Mouse (Mus musculus): ENCODE results near the gene Mapk8ip2. TPM values are rescaled to one million over a fixed set of nuclear protein-coding genes. Genes with fewer than 3 reads are reported as not detected.
A peak's percentile ranks its signal among the peaks of the same experiment; 100 is the strongest.

The Mapk8ip2 gene
- polyA plus RNA-seq (2016; fragmentation: Nextera tagmentation; extraction: Ambion mirVana), result 8.2 and 10.0 TPM in 2 replicates

DNA sequence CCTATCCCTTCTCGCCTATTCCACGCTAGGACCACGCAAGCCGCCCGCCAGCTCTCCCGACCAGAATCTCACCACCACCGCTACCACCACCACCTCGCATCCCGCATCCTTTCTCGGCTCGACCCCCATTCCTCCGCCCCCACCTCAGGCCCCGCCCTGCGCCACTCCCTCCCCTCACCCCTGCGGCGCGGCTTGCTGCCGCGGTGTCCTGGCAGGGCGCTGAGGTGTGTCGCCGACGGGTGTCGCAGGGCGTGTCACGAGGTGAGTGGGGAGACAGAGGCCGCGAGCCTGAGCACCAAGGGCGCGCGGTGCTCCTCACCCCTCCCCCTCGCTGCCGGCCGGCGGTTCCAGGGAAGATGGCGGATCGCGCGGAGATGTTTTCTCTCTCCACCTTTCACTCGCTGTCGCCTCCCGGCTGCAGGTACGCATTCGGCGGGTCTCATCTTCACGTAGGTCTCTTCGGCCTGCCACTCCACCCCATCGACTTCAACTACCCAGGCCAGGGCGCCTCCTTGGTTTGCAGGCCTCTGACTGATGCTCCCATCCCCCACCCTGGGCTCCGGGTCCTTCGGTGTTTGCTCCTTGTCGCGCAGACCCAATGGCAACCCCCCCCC, at the start of gene Mapk8ip2:
Mapk8ip2 (plus strand) TSS at position 49 of the 614 bp plus-strand sequence.
- H3K27ac ChIP-seq, result no peak within 1 kb of the TSS
- peak within 1 kb of the TSS; percentile 46; the same call in 1 of the 2 replicates for H3K9ac ChIP-seq
- H3K9me3 ChIP-seq, result no peaks in the 10 kb centered on the region
- H3K27me3 ChIP-seq, result peaks cover 21% of the 10 kb centered on the region
- under 1% methylated on average over 52 of the region's 53 CpGs for WGBS
- peaks cover 12% of the 10 kb centered on the region for H3K4me1 ChIP-seq
- peak within 1 kb of the TSS; percentile 98 for H3K4me2 ChIP-seq (replicated peaks)
- H3K36me3 ChIP-seq, result no peaks in the 10 kb centered on the region
- ATAC-seq (ENCODE audit: insufficient number of reproducible peaks, insufficient read depth, low FRiP score, low TSS enrichment), result 0 out of 2 replicates have a peak, but pooled peaks have one; percentile 32
- peak within 1 kb of the TSS; percentile 61 for H3K4me3 ChIP-seq

DNA sequence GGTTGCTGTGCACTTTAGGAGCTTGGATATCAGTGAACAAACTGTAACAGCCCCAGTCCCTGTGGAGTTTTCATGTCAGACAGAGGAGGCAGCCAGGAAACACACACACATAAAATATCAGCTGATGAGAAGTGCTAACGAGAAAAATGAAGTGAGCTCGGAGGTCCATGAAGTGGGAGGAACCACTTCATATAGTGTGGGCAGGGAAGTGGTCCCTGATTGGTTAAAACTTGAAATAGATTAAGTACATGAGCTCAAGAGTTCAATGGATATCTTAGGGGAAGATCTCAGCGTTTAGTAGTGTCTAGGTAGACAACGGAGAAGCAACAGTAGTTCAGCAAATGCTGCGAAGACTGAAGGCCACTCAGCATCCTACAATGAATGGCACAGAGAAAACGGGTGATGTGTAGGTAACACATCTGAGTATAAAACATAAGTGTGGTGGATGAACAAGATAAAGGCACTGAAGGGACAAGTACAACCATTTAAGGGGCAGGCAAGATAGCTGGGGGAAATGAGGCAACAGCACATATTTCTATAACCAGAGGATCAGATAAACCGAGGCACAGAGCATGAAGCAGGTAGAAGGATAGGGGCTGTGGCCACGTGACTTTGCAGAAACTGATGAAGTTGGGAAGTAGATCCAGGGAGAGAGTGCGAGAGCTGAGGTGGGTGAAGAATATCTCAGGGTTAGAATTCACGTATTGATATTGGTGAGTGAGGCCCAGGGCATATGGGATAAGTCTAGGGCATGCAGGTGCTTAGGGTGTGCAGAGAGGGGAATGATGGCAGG, 48.7 kb upstream of the Mapk8ip2 start:
- Histone ChIP-seq H3K4me1 (no peaks in the 10 kb centered on the region), H3K4me2 (replicated peaks) (no peak overlapping the region)

DNA sequence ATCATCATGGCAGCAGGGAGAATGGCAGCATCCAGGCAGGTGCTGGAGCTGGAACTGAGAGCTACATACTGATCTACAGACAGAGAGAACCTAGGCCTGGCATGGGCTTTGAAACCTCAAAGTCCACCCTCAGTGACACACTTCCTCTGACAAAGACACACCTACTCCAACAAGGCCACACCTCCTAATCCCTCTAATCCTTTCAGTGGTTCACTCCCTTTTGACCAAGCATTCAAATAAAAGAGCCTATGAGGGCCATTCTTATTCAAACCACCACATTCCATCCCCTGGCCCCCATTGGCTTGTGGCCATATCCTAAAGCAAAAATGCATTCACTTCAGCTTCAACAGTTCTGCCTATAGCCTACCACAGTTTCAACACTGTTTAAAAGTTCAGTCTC, 47.0 kb upstream of the Mapk8ip2 start:
- no peak overlapping the region for H3K27ac ChIP-seq
- H3K4me3 ChIP-seq, result no peak overlapping the region
- no peak overlapping the region for H3K4me2 ChIP-seq (replicated peaks)
- H3K27me3 ChIP-seq, result no peaks in the 10 kb centered on the region
- H3K4me1 ChIP-seq, result no peaks in the 10 kb centered on the region
- H3K9me3 ChIP-seq, result 0 out of 2 replicates have a peak, but pooled peaks cover 7% of the 10 kb centered on the region
- ATAC-seq (ENCODE audit: insufficient number of reproducible peaks, insufficient read depth, low FRiP score, low TSS enrichment), result no peak
- no peak overlapping the region for H3K9ac ChIP-seq
- H3K36me3 ChIP-seq, result no peaks in the 10 kb centered on the region

More for the DNA sequence above, 48.7 kb upstream of the Mapk8ip2 start:
- H3K9me3 ChIP-seq, result 0 out of 2 replicates have a peak, but pooled peaks cover 4% of the 10 kb centered on the region
- H3K27ac ChIP-seq, result no peak overlapping the region
- 81% methylated on average over 10 of the region's 10 CpGs for WGBS
- no peak for ATAC-seq (ENCODE audit: insufficient number of reproducible peaks, insufficient read depth, low FRiP score, low TSS enrichment)
- no peaks in the 10 kb centered on the region for H3K27me3 ChIP-seq
- no peak overlapping the region for H3K4me3 ChIP-seq
- H3K36me3 ChIP-seq, result no peaks in the 10 kb centered on the region
- no peak overlapping the region for H3K9ac ChIP-seq

DNA sequence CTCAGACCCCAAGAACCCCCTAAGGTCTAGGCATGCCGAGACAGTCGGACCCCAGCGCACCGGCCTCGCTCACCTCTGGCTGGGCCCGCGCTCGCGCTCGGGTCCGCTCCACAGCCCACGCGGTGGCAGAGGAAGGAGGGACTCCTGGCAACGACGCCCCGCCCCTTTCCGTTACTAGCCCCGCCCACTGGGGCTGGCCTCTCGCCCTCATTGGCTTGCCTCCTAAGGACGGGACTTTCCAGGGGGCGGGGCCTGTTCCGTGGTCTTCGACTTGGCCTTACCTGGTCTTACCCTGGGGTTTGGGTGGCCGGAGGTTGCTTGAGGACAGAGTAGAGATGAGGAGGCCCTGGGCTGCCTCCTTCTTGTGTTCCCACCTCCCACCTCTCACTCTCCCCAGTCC, 43.6 kb upstream of the Mapk8ip2 start, which contains the start of gene Syce3:
Syce3 (minus strand) TSS at position 386 of the 400 bp plus-strand sequence.
- ATAC-seq (ENCODE audit: insufficient number of reproducible peaks, insufficient read depth, low FRiP score, low TSS enrichment), result 0 out of 2 replicates have a peak, but pooled peaks have one; percentile 35
- WGBS, result 87% methylated on average over 24 of the region's 24 CpGs
- Histone ChIP-seq H3K9me3 (0 out of 2 replicates have a peak, but pooled peaks cover 7% of the 10 kb centered on the region), H3K4me2 (replicated peaks) (no peak within 1 kb of the TSS), H3K4me1 (no peaks in the 10 kb centered on the region), H3K4me3 (no peak within 1 kb of the TSS), H3K27ac (no peak within 1 kb of the TSS), H3K9ac (no peak within 1 kb of the TSS), H3K36me3 (no peaks in the 10 kb centered on the region), H3K27me3 (no peaks in the 10 kb centered on the region)

DNA sequence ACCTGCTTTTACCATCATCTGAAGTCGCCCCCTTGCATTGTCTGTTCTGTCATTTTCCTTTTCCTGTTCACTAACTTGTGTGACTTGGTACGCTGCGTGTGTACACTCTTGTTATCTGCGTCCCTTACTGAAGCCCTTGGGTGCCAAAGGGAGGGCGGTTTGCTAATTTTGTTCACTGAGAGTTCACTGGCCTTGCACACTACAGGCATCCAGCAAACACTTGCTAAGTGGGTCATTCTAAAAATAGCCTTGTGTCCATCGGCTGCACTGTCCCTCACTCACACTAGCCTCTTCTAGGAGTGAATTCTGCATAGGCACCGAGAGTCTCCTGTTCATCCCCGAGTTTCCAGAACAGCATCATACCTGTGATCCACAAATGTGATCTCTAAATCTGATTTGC, 38.4 kb upstream of the Mapk8ip2 start:
- H3K27me3 ChIP-seq, result no peaks in the 10 kb centered on the region
- H3K4me3 ChIP-seq, result no peak overlapping the region
- 0 out of 2 replicates have a peak, but pooled peaks cover 1% of the 10 kb centered on the region for H3K9me3 ChIP-seq
- no peaks in the 10 kb centered on the region for H3K4me1 ChIP-seq
- no peak overlapping the region for H3K4me2 ChIP-seq (replicated peaks)
- WGBS, result 87% methylated on average over 8 of the region's 8 CpGs
- H3K27ac ChIP-seq, result no peak overlapping the region
- ATAC-seq (ENCODE audit: insufficient number of reproducible peaks, insufficient read depth, low FRiP score, low TSS enrichment), result no peak
- H3K36me3 ChIP-seq, result peaks cover 5% of the 10 kb centered on the region; the same call in 1 of the 2 replicates
- H3K9ac ChIP-seq, result no peak overlapping the region

DNA sequence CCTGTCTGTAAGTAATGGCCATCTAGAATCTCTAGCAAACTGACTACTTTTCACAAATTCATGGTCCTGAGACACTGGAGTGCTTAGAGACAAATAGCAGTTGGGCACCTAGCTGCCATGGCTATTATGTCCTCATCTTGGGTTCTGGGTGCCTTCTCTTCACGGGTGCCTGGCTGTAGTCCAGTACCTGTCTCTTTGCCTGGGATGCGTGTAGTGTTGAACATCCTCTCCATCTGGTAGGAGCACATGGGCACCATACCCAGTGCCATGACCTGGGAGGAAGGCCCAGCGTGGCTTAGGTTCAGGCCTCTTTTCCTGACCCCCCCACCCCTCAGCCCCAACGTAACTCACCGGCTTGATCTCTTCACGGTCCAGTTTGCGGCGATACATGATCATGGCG, 31.8 kb upstream of the Mapk8ip2 start:
- no peak for ATAC-seq (ENCODE audit: insufficient number of reproducible peaks, insufficient read depth, low FRiP score, low TSS enrichment)

DNA sequence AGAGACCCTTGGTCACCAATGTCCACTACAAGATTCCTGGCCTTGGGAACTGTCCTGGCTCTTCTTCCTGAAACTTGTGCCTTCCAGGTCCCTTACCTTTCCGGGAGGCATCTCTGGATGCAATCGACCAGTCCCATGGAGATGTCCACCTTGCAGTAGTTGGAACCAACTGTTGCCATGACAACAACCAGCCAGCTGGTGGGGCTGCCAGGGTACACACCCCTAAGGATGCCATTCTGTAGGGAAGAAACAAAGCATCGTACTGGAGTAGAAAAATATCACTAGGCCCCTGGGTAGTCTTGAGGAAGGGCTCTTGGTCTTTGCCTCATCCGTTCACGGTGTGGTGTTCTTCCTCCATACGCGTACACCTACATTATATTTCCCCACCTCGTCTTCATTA, 29.1 kb upstream of the Mapk8ip2 start:
- Histone ChIP-seq H3K9ac (no peak overlapping the region), H3K9me3 (no peaks in the 10 kb centered on the region), H3K4me3 (no peak overlapping the region), H3K36me3 (peaks cover 22% of the 10 kb centered on the region), H3K27ac (no peak overlapping the region), H3K4me1 (peaks cover 13% of the 10 kb centered on the region), H3K4me2 (replicated peaks) (no peak overlapping the region), H3K27me3 (0 out of 2 replicates have a peak, but pooled peaks cover 2% of the 10 kb centered on the region)
- ATAC-seq (ENCODE audit: insufficient number of reproducible peaks, insufficient read depth, low FRiP score, low TSS enrichment), result no peak
- WGBS, result 85% methylated on average over 8 of the region's 8 CpGs

More for the DNA sequence above, 31.8 kb upstream of the Mapk8ip2 start:
- H3K4me2 ChIP-seq (replicated peaks), result no peak overlapping the region
- H3K9me3 ChIP-seq, result no peaks in the 10 kb centered on the region
- H3K4me3 ChIP-seq, result no peak overlapping the region
- H3K36me3 ChIP-seq, result peaks cover 20% of the 10 kb centered on the region
- 90% methylated on average over 9 of the region's 9 CpGs for WGBS
- H3K9ac ChIP-seq, result no peak overlapping the region
- no peak overlapping the region for H3K27ac ChIP-seq
- H3K27me3 ChIP-seq, result 0 out of 2 replicates have a peak, but pooled peaks cover 2% of the 10 kb centered on the region
- H3K4me1 ChIP-seq, result peaks cover 7% of the 10 kb centered on the region; the same call in 1 of the 2 replicates

DNA sequence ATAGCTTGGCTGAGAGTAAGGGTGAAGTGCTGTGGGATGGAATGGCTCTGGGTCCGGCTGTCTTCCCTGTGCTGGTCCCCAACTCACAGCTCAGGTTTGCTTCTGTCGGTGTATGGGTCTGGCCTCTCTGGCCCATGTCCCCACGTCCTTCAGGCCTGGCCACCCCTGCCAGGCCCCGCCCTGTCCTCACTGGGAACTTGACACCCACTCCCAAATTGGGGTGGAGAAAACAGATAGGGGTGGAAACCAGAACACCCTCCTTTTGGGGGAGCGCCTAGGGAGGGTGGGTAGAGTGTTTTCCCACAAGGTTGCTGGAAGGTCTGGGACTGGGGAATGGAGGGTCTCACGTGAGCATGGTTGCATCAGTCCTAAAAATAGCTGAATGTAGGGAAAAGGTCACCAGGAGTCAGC, 28.0 kb upstream of the Mapk8ip2 start, which contains the start of gene Cpt1b:
Cpt1b (minus strand) TSS at position 153 of the 411 bp plus-strand sequence.
- no peak within 1 kb of the TSS for H3K27ac ChIP-seq
- peaks cover 16% of the 10 kb centered on the region for H3K4me1 ChIP-seq
- no peaks in the 10 kb centered on the region for H3K9me3 ChIP-seq
- ATAC-seq (ENCODE audit: insufficient number of reproducible peaks, insufficient read depth, low FRiP score, low TSS enrichment), result no peak
- H3K9ac ChIP-seq, result no peak within 1 kb of the TSS
- H3K27me3 ChIP-seq, result 0 out of 2 replicates have a peak, but pooled peaks cover 2% of the 10 kb centered on the region
- H3K4me2 ChIP-seq (replicated peaks), result 0 out of 2 replicates have a peak within 1 kb of the TSS, but pooled peaks have one; percentile 12
- no peak within 1 kb of the TSS for H3K4me3 ChIP-seq
- peaks cover 19% of the 10 kb centered on the region for H3K36me3 ChIP-seq
- WGBS, result 24% methylated on average over 6 of the region's 6 CpGs

DNA sequence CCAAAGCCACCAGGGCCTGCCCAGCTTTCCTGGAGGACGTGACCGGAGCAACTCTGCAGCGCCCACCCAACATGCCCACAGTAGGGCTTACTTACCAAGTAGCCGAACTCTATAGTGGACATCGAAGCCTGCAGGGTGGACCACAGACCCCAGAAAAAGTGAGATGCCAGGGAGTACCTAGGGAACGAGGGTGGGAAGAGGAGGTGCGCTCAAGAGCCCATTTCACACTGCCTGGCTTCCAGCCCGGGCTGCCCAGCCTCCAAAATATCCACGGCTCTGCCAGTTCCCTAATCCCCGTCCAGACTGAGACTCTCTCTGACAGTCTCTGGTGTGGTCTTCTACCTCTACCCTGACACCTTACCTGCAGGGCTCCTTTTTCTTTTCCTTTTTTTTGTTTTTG, 27.0 kb upstream of the Mapk8ip2 start:
- H3K36me3 ChIP-seq, result peaks cover 19% of the 10 kb centered on the region
- no peak for ATAC-seq (ENCODE audit: insufficient number of reproducible peaks, insufficient read depth, low FRiP score, low TSS enrichment)
- H3K9me3 ChIP-seq, result no peaks in the 10 kb centered on the region
- peaks cover 16% of the 10 kb centered on the region for H3K4me1 ChIP-seq
- no peak overlapping the region for H3K4me3 ChIP-seq
- H3K27ac ChIP-seq, result no peak overlapping the region
- H3K9ac ChIP-seq, result no peak overlapping the region
- 0 out of 2 replicates have a peak, but pooled peaks cover 2% of the 10 kb centered on the region for H3K27me3 ChIP-seq
- 87% methylated on average over 10 of the region's 10 CpGs for WGBS
- no peak overlapping the region for H3K4me2 ChIP-seq (replicated peaks)

DNA sequence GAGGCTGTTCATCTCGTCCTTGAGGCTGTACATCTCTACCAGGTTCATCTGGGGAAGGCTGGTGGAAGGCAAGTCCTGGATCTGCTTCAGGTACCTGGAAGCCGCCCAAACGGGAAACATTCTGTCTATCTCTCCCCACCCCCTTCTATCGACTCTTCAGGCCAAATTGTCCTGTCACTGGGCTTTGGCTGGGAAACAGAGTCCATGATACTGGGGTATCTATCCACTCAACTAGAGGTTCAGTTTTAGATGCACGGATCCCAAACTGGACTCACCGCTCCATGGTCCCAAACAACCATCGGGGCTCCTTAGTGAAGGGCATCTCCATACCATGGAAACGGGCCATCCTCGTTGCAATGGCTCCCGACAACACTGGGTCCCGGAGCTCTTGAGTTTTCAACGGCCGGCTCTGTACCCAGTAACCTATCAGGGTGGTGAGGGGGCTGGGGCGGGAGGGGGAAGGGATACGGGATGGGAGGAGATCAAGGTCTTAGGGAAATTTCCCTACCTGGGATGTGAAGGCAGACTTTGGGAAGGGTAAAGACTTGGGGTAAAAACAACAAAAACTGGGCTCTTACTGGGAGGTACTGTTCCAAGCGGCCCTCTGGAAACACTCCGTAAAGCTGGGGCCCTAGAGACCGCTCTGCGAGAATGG, 25.4 kb upstream of the Mapk8ip2 start:
- no peaks in the 10 kb centered on the region for H3K9me3 ChIP-seq
- H3K9ac ChIP-seq, result peak overlapping the region; percentile 79
- H3K36me3 ChIP-seq, result peaks cover 19% of the 10 kb centered on the region
- H3K27ac ChIP-seq, result no peak overlapping the region
- peak overlapping the region; percentile 67 for H3K4me3 ChIP-seq
- H3K27me3 ChIP-seq, result 0 out of 2 replicates have a peak, but pooled peaks cover 2% of the 10 kb centered on the region
- no peak for ATAC-seq (ENCODE audit: insufficient number of reproducible peaks, insufficient read depth, low FRiP score, low TSS enrichment)
- H3K4me2 ChIP-seq (replicated peaks), result peak overlapping the region; percentile 84
- 81% methylated on average over 19 of the region's 19 CpGs for WGBS
- H3K4me1 ChIP-seq, result peaks cover 16% of the 10 kb centered on the region

DNA sequence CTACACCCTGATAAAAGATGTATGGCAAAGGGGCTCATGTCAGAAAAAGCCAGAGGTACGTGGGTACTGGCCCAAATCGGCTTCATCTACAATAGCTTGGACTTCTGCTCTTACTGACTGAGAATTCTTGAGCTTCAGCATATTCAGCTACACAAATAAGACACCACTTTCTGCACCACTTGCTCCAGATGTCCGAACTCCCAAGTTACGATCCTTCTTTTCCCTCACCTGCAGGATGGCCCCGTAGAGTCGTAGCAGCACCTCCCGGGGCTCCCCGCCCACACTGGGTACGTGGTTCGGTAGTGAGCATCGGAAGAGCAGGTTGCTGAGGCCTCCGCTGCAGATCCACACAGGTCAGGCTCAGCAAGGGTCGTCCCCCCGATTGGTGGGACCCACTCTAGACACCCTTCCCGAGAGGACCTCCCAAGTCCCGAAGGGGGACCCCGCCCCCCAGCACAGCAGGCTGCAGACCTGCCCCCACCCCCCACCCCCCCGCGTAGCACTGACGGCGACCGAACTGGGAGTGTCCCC, 24.8 kb upstream of the Mapk8ip2 start:
- Histone ChIP-seq H3K36me3 (peaks cover 19% of the 10 kb centered on the region), H3K27me3 (0 out of 2 replicates have a peak, but pooled peaks cover 2% of the 10 kb centered on the region), H3K9ac (peak overlapping the region; percentile 79), H3K4me3 (peak overlapping the region; percentile 67), H3K4me2 (replicated peaks) (peak overlapping the region; percentile 84), H3K4me1 (peaks cover 16% of the 10 kb centered on the region), H3K9me3 (no peaks in the 10 kb centered on the region), H3K27ac (peak overlapping the region; percentile 93; the same call in 1 of the 2 replicates)
- WGBS, result 5% methylated on average over 22 of the region's 22 CpGs
- ATAC-seq (ENCODE audit: insufficient number of reproducible peaks, insufficient read depth, low FRiP score, low TSS enrichment), result peak; percentile 42; the same call in 1 of the 2 replicates

All from embryonic facial prominence, embryonic 12.5 days (tissue).